Mouse (Mus musculus): ENCODE results near the gene Tk2.

DNA sequence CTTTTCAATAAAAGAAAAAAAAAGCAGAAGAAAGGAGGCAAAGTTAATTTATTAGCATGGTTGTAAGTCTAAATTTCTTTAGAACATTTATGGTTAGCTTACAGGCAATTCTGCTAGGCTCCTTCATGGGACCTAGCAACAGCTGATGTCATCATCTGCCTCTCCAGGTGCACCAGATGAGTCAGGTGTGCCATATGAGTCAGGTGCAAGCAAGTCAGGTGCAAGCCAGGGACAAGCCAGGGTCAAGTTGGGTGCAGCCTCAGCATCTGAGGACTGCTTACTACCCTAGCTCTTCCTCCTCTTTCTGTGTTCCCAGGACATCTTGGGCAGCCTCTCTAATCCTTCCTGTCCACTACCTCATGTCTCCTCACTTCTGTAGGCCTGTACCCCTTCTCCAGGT lies 20.0 kb upstream of the Tk2 start:
- no peak for TF ChIP-seq POLR2A (IDR thresholded peaks at IDR 0.05; ENCODE audit: low read depth, low read length)
- no peak for TF ChIP-seq CTCF (IDR thresholded peaks at IDR 0.05; ENCODE audit: extremely low read depth, insufficient read length, insufficient replicate concordance, low read depth, low read length)
